Mouse (Mus musculus) ES-E14 (cell line): ENCODE data around the gene Metap1d.

Experiments used
- CHD2 ChIP-seq: IDR thresholded peaks from 2 replicates; pipeline ENCODE4 v1.6.1; 2014; ENCODE audit warnings: mild to moderate bottlenecking, low read depth, low read length, inconsistent platforms
- HCFC1 ChIP-seq: IDR thresholded peaks from 2 replicates; pipeline ENCODE4 v1.6.1; 2012; ENCODE audit warnings: low read length, inconsistent platforms, borderline replicate concordance; ENCODE audit not compliant: insufficient read depth
- MAFK ChIP-seq: IDR thresholded peaks from 2 replicates; pipeline ENCODE4 v1.6.1; 2014; ENCODE audit warnings: mild to moderate bottlenecking, low read depth, low read length, inconsistent platforms; ENCODE audit not compliant: insufficient read depth
- ZC3H11A ChIP-seq: IDR thresholded peaks from 2 replicates; pipeline ENCODE4 v1.6.1; 2012; ENCODE audit warnings: low read depth, mild to moderate bottlenecking, inconsistent platforms, low read length, borderline replicate concordance
- ZNF384 ChIP-seq: IDR thresholded peaks from 2 replicates; pipeline ENCODE4 v1.6.1; 2012; ENCODE audit warnings: low read depth, low read length, inconsistent platforms

DNA sequence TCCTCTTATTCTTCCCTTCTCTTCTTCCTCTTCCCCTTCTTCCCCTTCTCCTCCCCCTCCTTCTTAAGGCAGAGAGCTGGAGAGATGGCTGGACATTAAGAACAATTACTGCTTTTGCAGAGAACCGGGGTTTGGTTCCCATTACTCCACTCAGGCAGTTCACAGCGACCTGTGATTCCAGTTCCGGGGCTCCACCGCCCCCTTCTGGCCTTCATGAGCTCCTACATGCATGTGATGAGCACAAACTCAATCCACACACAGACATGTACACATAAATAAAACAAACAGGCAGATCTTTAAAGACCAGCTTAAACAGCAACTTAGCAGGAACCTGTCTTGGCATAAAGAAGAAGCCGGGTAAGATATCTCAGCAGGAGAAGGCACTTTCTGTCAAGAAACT, 103.0 kb downstream of the Metap1d start:
- no peak; the same call in 1 of the 2 replicates for TF ChIP-seq ZC3H11A
- no peak for TF ChIP-seq HCFC1
- no peak for TF ChIP-seq ZNF384
- no peak for TF ChIP-seq MAFK
- no peak for TF ChIP-seq CHD2
